Mouse (Mus musculus) heart, adult 11 months (tissue): Measurements from ENCODE around the gene Bloc1s4.
A peak's percentile ranks its signal among the peaks of the same experiment; 100 is the strongest.

Experiments used
- DNase-seq: peaks from one replicate; pipeline ENCODE4 v3.0.0; 2022

The Bloc1s4 gene

GRCm38 (mm10) chr5:36739829-36740228 is 8.6 kb downstream of the Bloc1s4 start:
- peak; percentile 91 for DNase-seq

GRCm38 (mm10) chr5:36738799-36739615 is 9.4 kb downstream of the Bloc1s4 start:
- DNase-seq, result peak; percentile 96

- DNase-seq, result peak; percentile 82
These were observed 10.7 kb downstream of the Bloc1s4 start for GRCm38 (mm10) chr5:36737765-36738164.

- peak; percentile 92 for DNase-seq
These were observed 12.4 kb downstream of the Bloc1s4 start for GRCm38 (mm10) chr5:36736009-36736408.

- DNase-seq, result no peak
These were observed 13.3 kb downstream of the Bloc1s4 start for GRCm38 (mm10) chr5:36735106-36735505.

- DNase-seq, result no peak
These were observed 15.0 kb downstream of the Bloc1s4 start for GRCm38 (mm10) chr5:36733405-36733804.

GRCm38 (mm10) chr5:36731901-36732652 is 16.4 kb downstream of the Bloc1s4 start:
- peak; percentile 80 for DNase-seq

- DNase-seq, result peak; percentile 91
These were observed 17.8 kb downstream of the Bloc1s4 start for GRCm38 (mm10) chr5:36730689-36731088.

GRCm38 (mm10) chr5:36729923-36730322 is 18.5 kb downstream of the Bloc1s4 start:
- peak; percentile 89 for DNase-seq

- DNase-seq, result peak; percentile 94
These were observed 19.4 kb downstream of the Bloc1s4 start for GRCm38 (mm10) chr5:36729086-36729473.

- DNase-seq, result peak; percentile 87
These were observed 19.9 kb downstream of the Bloc1s4 start for GRCm38 (mm10) chr5:36728403-36729085.

- DNase-seq, result peak; percentile 88
These were observed 20.7 kb downstream of the Bloc1s4 start for GRCm38 (mm10) chr5:36727776-36728175.

- DNase-seq, result peak; percentile 85
These were observed 21.3 kb downstream of the Bloc1s4 start for GRCm38 (mm10) chr5:36727136-36727535.

- peak; percentile 96 for DNase-seq
These were observed 22.1 kb downstream of the Bloc1s4 start for GRCm38 (mm10) chr5:36726387-36726801.

GRCm38 (mm10) chr5:36725861-36726260 is 22.6 kb downstream of the Bloc1s4 start:
- no peak for DNase-seq

- DNase-seq, result no peak
These were observed 24.2 kb downstream of the Bloc1s4 start for GRCm38 (mm10) chr5:36724274-36724673.

GRCm38 (mm10) chr5:36723356-36723755 is 25.1 kb downstream of the Bloc1s4 start:
- no peak for DNase-seq

GRCm38 (mm10) chr5:36722415-36722856 is 26.0 kb downstream of the Bloc1s4 start:
- no peak for DNase-seq

GRCm38 (mm10) chr5:36720710-36721375 is 27.6 kb downstream of the Bloc1s4 start:
- no peak for DNase-seq

- DNase-seq, result no peak
These were observed 28.2 kb downstream of the Bloc1s4 start for GRCm38 (mm10) chr5:36720219-36720618.

- DNase-seq, result no peak
These were observed 28.8 kb downstream of the Bloc1s4 start for GRCm38 (mm10) chr5:36719601-36720000.

GRCm38 (mm10) chr5:36719135-36719534 is 29.3 kb downstream of the Bloc1s4 start:
- DNase-seq, result no peak

- DNase-seq, result no peak
These were observed 30.6 kb downstream of the Bloc1s4 start for GRCm38 (mm10) chr5:36717889-36718288.
